Mouse (Mus musculus): ENCODE measurements around the gene Gm28042. TPM values are rescaled to one million over a fixed set of nuclear protein-coding genes. Genes with fewer than 3 reads are reported as not detected.

Gene Gm28042
- polyA plus RNA-seq, 1 experiment from 2014 or later, result 0.89 TPM

DNA sequence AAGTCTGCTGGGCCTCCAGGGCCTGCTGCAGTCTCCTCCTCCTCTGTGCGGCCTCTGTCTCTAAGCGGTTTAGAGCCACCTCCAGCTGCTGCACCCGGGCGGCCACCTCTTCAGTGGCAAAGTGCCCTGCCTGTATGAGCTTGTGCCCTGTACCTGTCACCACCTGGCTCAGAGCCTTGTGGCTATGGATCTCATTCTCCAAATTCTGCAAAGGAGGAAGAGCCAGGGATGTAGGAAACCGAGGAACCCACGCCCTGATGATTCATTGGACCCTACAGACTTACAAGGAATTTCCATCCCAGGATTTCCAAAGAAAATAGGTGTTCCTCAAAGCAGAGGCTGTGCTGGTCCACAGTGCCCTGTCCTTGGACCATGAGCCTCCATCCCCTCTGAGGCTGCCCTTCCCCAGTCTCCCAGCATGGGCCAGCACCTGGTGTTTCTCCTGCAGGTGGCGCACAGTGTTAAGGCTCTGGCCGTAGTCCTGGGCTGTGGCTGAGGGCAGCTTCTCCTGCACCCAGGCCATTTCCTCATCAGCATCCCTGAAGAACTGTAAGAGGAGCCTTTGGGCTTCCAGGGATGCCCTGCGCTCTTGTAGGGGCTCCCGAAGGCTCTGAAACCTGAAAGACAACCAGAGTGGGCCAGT lies 22.5 kb downstream of the Gm28042 start:
- Histone ChIP-seq H3K9ac (ENCODE audit: low read depth, low read length) (no peak overlapping the region), H3K4me3 (replicated peaks; ENCODE audit: low read depth, low read length) (no peak overlapping the region), H3K4me2 (ENCODE audit: low read length) (no peak overlapping the region), H3K36me3 (ENCODE audit: insufficient read depth, low read length) (no peaks in the 10 kb centered on the region), H3K27ac (no peak overlapping the region), H3K4me1 (replicated peaks; ENCODE audit: insufficient read depth, low read length) (no peaks in the 10 kb centered on the region; the same call in 1 of the 2 replicates), H3K27me3 (ENCODE audit: insufficient read depth, low read length) (no peaks in the 10 kb centered on the region), H3K9me3 (replicated peaks; ENCODE audit: low read length) (no peaks in the 10 kb centered on the region)
- peak; percentile 78 for TF ChIP-seq CTCF (IDR thresholded peaks at IDR 0.05; ENCODE audit: low read depth)
- peak; percentile 67 for DNase-seq (ENCODE audit: low spot score)
- 0 out of 2 replicates have a peak, but pooled peaks have one; percentile 67 for ATAC-seq (replicated peaks; ENCODE audit: low FRiP score, low read depth)
- 59% methylated on average over 10 of the region's 10 CpGs for WGBS

DNA sequence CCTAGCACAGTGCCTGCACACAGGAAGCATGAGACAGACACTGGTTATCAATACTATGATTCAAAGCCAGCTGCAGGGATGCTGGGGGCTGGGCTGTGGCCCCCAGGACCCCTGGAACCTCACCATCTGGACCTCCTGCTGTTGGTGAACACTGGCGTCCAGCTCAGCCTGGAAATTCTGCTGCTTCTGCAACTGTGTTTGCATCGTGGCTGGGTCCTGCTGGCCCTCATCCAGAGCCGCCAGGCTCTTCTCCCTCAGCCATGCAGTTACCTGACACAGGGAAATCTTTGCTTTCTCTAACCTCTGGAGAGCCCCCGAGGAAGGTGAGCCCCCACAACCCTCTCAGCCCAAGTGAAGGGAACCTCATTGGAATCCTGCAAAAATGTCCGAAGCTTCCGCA lies 24.1 kb downstream of the Gm28042 start:
- WGBS, result 65% methylated on average over 6 of the region's 6 CpGs
- ATAC-seq (replicated peaks; ENCODE audit: low FRiP score, low read depth) (no peak), DNase-seq (ENCODE audit: low spot score) (no peak)
- Histone ChIP-seq H3K36me3 (ENCODE audit: insufficient read depth, low read length) (no peaks in the 10 kb centered on the region), H3K27ac (no peak overlapping the region), H3K4me2 (ENCODE audit: low read length) (no peak overlapping the region), H3K9me3 (replicated peaks; ENCODE audit: low read length) (no peaks in the 10 kb centered on the region), H3K27me3 (ENCODE audit: insufficient read depth, low read length) (no peaks in the 10 kb centered on the region), H3K4me3 (replicated peaks; ENCODE audit: low read depth, low read length) (no peak overlapping the region), H3K4me1 (replicated peaks; ENCODE audit: insufficient read depth, low read length) (no peaks in the 10 kb centered on the region; the same call in 1 of the 2 replicates), H3K9ac (ENCODE audit: low read depth, low read length) (no peak overlapping the region)
- TF ChIP-seq CTCF (IDR thresholded peaks at IDR 0.05; ENCODE audit: low read depth), result no peak

- no peak overlapping the region for H3K4me3 ChIP-seq (replicated peaks; ENCODE audit: low read depth, low read length)
- H3K9ac ChIP-seq (ENCODE audit: low read depth, low read length), result no peak overlapping the region
- ATAC-seq (replicated peaks; ENCODE audit: low FRiP score, low read depth) (no peak), DNase-seq (ENCODE audit: low spot score) (no peak)
- no peak overlapping the region for H3K27ac ChIP-seq
- no peaks in the 10 kb centered on the region for H3K9me3 ChIP-seq (replicated peaks; ENCODE audit: low read length)
- no peak for TF ChIP-seq CTCF (IDR thresholded peaks at IDR 0.05; ENCODE audit: low read depth)
- no peaks in the 10 kb centered on the region for H3K27me3 ChIP-seq (ENCODE audit: insufficient read depth, low read length)
- 89% methylated on average over 12 of the region's 12 CpGs for WGBS
- no peak overlapping the region for H3K4me2 ChIP-seq (ENCODE audit: low read length)
- no peaks in the 10 kb centered on the region for H3K4me1 ChIP-seq (replicated peaks; ENCODE audit: insufficient read depth, low read length)
- H3K36me3 ChIP-seq (ENCODE audit: insufficient read depth, low read length), result no peaks in the 10 kb centered on the region
These were observed 27.7 kb downstream of the Gm28042 start for GRCm38 (mm10) chr2:120054771-120055552.

- no peaks in the 10 kb centered on the region for H3K27me3 ChIP-seq (ENCODE audit: insufficient read depth, low read length)
- 83% methylated on average over 10 of the region's 10 CpGs for WGBS
- no peak overlapping the region for H3K9ac ChIP-seq (ENCODE audit: low read depth, low read length)
- TF ChIP-seq CTCF (IDR thresholded peaks at IDR 0.05; ENCODE audit: low read depth), result no peak
- H3K27ac ChIP-seq, result no peak overlapping the region
- no peaks in the 10 kb centered on the region for H3K9me3 ChIP-seq (replicated peaks; ENCODE audit: low read length)
- ATAC-seq (replicated peaks; ENCODE audit: low FRiP score, low read depth) (no peak), DNase-seq (ENCODE audit: low spot score) (no peak)
- no peaks in the 10 kb centered on the region for H3K36me3 ChIP-seq (ENCODE audit: insufficient read depth, low read length)
- H3K4me3 ChIP-seq (replicated peaks; ENCODE audit: low read depth, low read length), result no peak overlapping the region
- H3K4me1 ChIP-seq (replicated peaks; ENCODE audit: insufficient read depth, low read length), result 0 out of 2 replicates have a peak, but pooled peaks cover under 1% of the 10 kb centered on the region
- no peak overlapping the region for H3K4me2 ChIP-seq (ENCODE audit: low read length)
These were observed 28.6 kb downstream of the Gm28042 start for GRCm38 (mm10) chr2:120055923-120056322.

DNA sequence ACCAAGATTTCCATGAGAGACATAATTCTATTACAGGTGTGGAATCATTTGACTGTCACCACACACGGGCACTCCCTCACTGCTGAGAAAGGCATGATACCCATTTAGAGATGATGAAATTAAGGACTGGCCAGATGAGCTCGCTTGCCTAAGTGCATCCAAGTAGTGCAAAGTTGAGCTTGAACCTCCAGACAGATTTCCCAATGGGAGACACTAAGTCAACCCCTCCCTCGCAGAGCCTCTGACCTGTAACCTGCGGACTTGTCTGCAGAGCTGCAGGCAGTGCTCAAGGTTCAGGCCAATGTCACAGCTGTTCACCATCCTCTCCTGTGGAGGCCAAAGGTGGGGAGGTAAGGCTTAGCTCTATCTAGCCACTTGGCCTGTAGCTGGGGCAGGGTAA lies 31.5 kb downstream of the Gm28042 start:
- ATAC-seq (replicated peaks; ENCODE audit: low FRiP score, low read depth) (no peak), DNase-seq (ENCODE audit: low spot score) (no peak)
- Histone ChIP-seq H3K9me3 (replicated peaks; ENCODE audit: low read length) (no peaks in the 10 kb centered on the region), H3K9ac (ENCODE audit: low read depth, low read length) (no peak overlapping the region), H3K36me3 (ENCODE audit: insufficient read depth, low read length) (no peaks in the 10 kb centered on the region), H3K4me2 (ENCODE audit: low read length) (no peak overlapping the region), H3K4me1 (replicated peaks; ENCODE audit: insufficient read depth, low read length) (0 out of 2 replicates have a peak, but pooled peaks cover 5% of the 10 kb centered on the region), H3K4me3 (replicated peaks; ENCODE audit: low read depth, low read length) (no peak overlapping the region), H3K27ac (no peak overlapping the region), H3K27me3 (ENCODE audit: insufficient read depth, low read length) (no peaks in the 10 kb centered on the region)
- no peak for TF ChIP-seq CTCF (IDR thresholded peaks at IDR 0.05; ENCODE audit: low read depth)
- 80% methylated on average over 4 of the region's 4 CpGs for WGBS

DNA sequence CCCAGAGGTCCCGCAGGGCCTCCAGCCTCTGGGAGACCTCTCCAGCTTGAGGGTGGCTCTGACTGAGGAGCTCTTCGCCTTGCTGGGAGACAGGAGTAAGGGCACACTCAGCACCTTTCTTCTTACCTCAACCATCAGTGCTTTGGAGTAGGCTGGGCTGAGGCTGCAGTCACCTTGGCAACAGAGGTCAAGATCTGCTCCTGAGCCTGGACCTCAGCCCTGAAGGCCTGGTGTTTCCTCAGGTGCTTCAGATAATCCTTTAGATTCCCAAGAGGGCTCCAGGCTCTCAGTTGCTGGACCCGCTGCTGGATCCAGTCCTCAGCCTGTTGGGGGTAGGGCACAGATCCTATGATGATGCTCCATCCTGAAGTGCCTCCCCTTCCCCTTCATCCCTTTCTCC lies 32.2 kb downstream of the Gm28042 start:
- Histone ChIP-seq H3K4me1 (replicated peaks; ENCODE audit: insufficient read depth, low read length) (0 out of 2 replicates have a peak, but pooled peaks cover 5% of the 10 kb centered on the region), H3K4me3 (replicated peaks; ENCODE audit: low read depth, low read length) (no peak overlapping the region), H3K9ac (ENCODE audit: low read depth, low read length) (no peak overlapping the region), H3K27ac (no peak overlapping the region), H3K4me2 (ENCODE audit: low read length) (no peak overlapping the region), H3K36me3 (ENCODE audit: insufficient read depth, low read length) (no peaks in the 10 kb centered on the region), H3K9me3 (replicated peaks; ENCODE audit: low read length) (no peaks in the 10 kb centered on the region), H3K27me3 (ENCODE audit: insufficient read depth, low read length) (no peaks in the 10 kb centered on the region)
- WGBS, result 87% methylated on average over 3 of the region's 3 CpGs
- no peak for TF ChIP-seq CTCF (IDR thresholded peaks at IDR 0.05; ENCODE audit: low read depth)
- DNase-seq (ENCODE audit: low spot score), result no peak
- no peak for ATAC-seq (replicated peaks; ENCODE audit: low FRiP score, low read depth)

Measured in kidney, postnatal 0 days (tissue).